Mouse (Mus musculus) CH12.LX (cell line): Measurements from ENCODE around the gene Dtx1. TPM values are rescaled to one million over a fixed set of nuclear protein-coding genes. Genes with fewer than 3 reads are reported as not detected.

Source experiments
- DNase-seq: peaks from one replicate; pipeline ENCODE4 v3.0.0-alpha.2; 2013; ENCODE audit errors: extremely low read depth
- H3K27ac ChIP-seq: 2 replicates; pipeline ENCODE4 v1.5.1; 2012; ENCODE audit warnings: low read depth, mild to moderate bottlenecking, control low read depth, moderate library complexity; ENCODE audit not compliant: insufficient read depth
- H3K27me3 ChIP-seq: replicated peaks from 2 replicates; pipeline ENCODE3; 2012; ENCODE audit warnings: inconsistent platforms
- H3K36me3 ChIP-seq, 2 experiments: replicated peaks in 1 of 2; 2 replicates each; pipeline versions ENCODE3 to v1.6.1; 2012; ENCODE audit warnings: inconsistent platforms in 1 of 2, low read length in 1 of 2, mild to moderate bottlenecking in 1 of 2, mixed read lengths in 1 of 2, moderate library complexity in 1 of 2; ENCODE audit not compliant: control insufficient read depth in 1 of 2, insufficient read depth in 1 of 2
- H3K4me1 ChIP-seq, 2 experiments: 2 replicates each; pipeline ENCODE4 v1.6.1; 2012; ENCODE audit warnings: inconsistent platforms in 1 of 2, moderate library complexity in 1 of 2; ENCODE audit not compliant: insufficient read depth in 2 of 2, control insufficient read depth in 1 of 2
- H3K4me2 ChIP-seq: 2 replicates; pipeline ENCODE4 v1.6.1; 2012; ENCODE audit warnings: low read depth, mild to moderate bottlenecking, control low read depth; ENCODE audit not compliant: poor library complexity, insufficient read depth, severe bottlenecking
- H3K4me3 ChIP-seq, 3 experiments: fragments of 150-350 bp in 1 of 3; sonication (generic) in 1 of 3; replicated peaks in 1 of 3; 2 replicates each; pipeline versions ENCODE3 to v1.5.1; 2011 to 2012; ENCODE audit warnings: low read depth in 2 of 3, low read length in 2 of 3, mild to moderate bottlenecking in 2 of 3, moderate library complexity in 2 of 3, control low read depth in 1 of 3, improper control_type of control experiment in 1 of 3, inconsistent platforms in 1 of 3, mixed read lengths in 1 of 3; ENCODE audit not compliant: poor library complexity in 1 of 3
- H3K79me2 ChIP-seq: replicated peaks from 2 replicates; pipeline ENCODE4 v1.6.1; 2012; ENCODE audit warnings: mild to moderate bottlenecking, moderate library complexity; ENCODE audit not compliant: control insufficient read depth, poor library complexity, insufficient read depth, severe bottlenecking; ENCODE audit errors: extremely low read depth
- H3K9ac ChIP-seq: 2 replicates; pipeline ENCODE4 v1.6.1; 2012; ENCODE audit warnings: low read depth, mild to moderate bottlenecking, control low read depth, moderate library complexity; ENCODE audit not compliant: insufficient read depth
- H3K9me3 ChIP-seq: replicated peaks from 2 replicates; pipeline ENCODE3; 2012; ENCODE audit warnings: low read length, inconsistent platforms, mixed read lengths
- CTCF ChIP-seq, 2 experiments: IDR thresholded peaks in 1 of 2; conservative IDR thresholded peaks in 1 of 2; 2 replicates each; pipeline ENCODE4 v1.5.1; 2011 to 2012; ENCODE audit warnings: low read depth in 2 of 2, low read length in 2 of 2, improper control_type of control experiment in 1 of 2, inconsistent platforms in 1 of 2, mild to moderate bottlenecking in 1 of 2, moderate library complexity in 1 of 2
- ETS1 ChIP-seq: conservative IDR thresholded peaks from 2 replicates; pipeline ENCODE4 v1.6.1; 2012; ENCODE audit warnings: low read depth, mild to moderate bottlenecking, inconsistent platforms, low read length, improper control_type of control experiment, moderate library complexity
- HCFC1 ChIP-seq: IDR thresholded peaks from 2 replicates; pipeline ENCODE4 v1.6.1; 2012; ENCODE audit warnings: low read depth, mild to moderate bottlenecking, inconsistent platforms, low read length, improper control_type of control experiment
- MXI1 ChIP-seq: IDR thresholded peaks from 2 replicates; pipeline ENCODE4 v1.6.1; 2011; ENCODE audit warnings: mild to moderate bottlenecking, low read depth, low read length, improper control_type of control experiment
- NELFE ChIP-seq: IDR thresholded peaks from 2 replicates; pipeline ENCODE4 v1.6.1; 2011; ENCODE audit warnings: low read depth, low read length, improper control_type of control experiment
- RAD21 ChIP-seq: IDR thresholded peaks from 2 replicates; pipeline ENCODE4 v1.6.1; 2011; ENCODE audit warnings: low read depth, mild to moderate bottlenecking, low read length, improper control_type of control experiment, moderate library complexity
- UBTF ChIP-seq: IDR thresholded peaks from 2 replicates; pipeline ENCODE4 v1.6.1; 2012; ENCODE audit warnings: low read depth, mild to moderate bottlenecking, inconsistent platforms, low read length, improper control_type of control experiment, moderate library complexity
- USF2 ChIP-seq: conservative IDR thresholded peaks from 2 replicates; pipeline ENCODE4 v1.6.1; 2011; ENCODE audit warnings: low read depth, low read length, improper control_type of control experiment
- ZKSCAN1 ChIP-seq: IDR thresholded peaks from 2 replicates; pipeline ENCODE4 v1.6.1; 2012; ENCODE audit warnings: low read depth, inconsistent platforms, low read length, improper control_type of control experiment, borderline replicate concordance
- ZNF384 ChIP-seq: IDR thresholded peaks from 2 replicates; pipeline ENCODE4 v1.6.1; 2012; ENCODE audit warnings: low read depth, low read length, improper control_type of control experiment, inconsistent platforms
- dilution Hi-C: fragments of 300-500 bp; cut with MboI; formaldehyde crosslinking; loops from 2 replicates; pipeline ENCODE4 v1.14.3; 2020; ENCODE audit warnings: low sequenced_read_pairs; ENCODE audit not compliant: extremely low pct_unique_long_range_greater_than_20kb, extremely low pct_ligation_motif_present
- in situ Hi-C: fragments of 300-500 bp; cut with MboI; formaldehyde crosslinking; loops from 3 replicates; pipeline ENCODE4 v1.14.3; 2019; ENCODE audit warnings: low sequenced_read_pairs, low pct_ligation_motif_present, low pct_unique_long_range_greater_than_20kb, mixed read lengths
- polyA plus RNA-seq: library from polyadenylated mRNA; unstranded; fragments of >175 nt; gene quantifications from 2 replicates; pipeline ENCODE4 v1.2.1, GENCODE M21; 2012; ENCODE audit warnings: low read depth; ENCODE audit not compliant: insufficient read length
- total RNA-seq, 2 experiments: library from RNA; depleted of rRNA; stranded (reverse); fragments of 300-350 nt in 1 of 2; fragments of >200 nt in 1 of 2; gene quantifications; 2 replicates each; pipeline ENCODE4 v1.2.3; 2012 to 2014

The Dtx1 gene
- total and polyA plus RNA-seq, 3 experiments, result 0.98 to 3.9 (median 2.1) TPM

- Histone ChIP-seq H3K4me3 (no peak overlapping the region), H3K9ac (no peak overlapping the region), H3K27me3 (peaks cover 43% of the 10 kb centered on the region), H3K9me3 (peaks cover 4% of the 10 kb centered on the region), H3K4me2 (no peak overlapping the region), H3K36me3 (no peaks in the 10 kb centered on the region), H3K4me1 (peaks cover 4 to 11% of the 10 kb centered on the region in 2 experiments; a peak in 3 of 4 replicates), H3K27ac (no peak overlapping the region), H3K79me2 (no peaks in the 10 kb centered on the region)
- no peak for TF ChIP-seq HCFC1
- no peak for TF ChIP-seq ZNF384
- dilution Hi-C loops (no loop called here), in situ Hi-C loops (no loop called here)
- DNase-seq, result no peak
Observed at GRCm38 (mm10) chr5:120752786-120753185, 41.1 kb upstream of the Dtx1 start.

GRCm38 (mm10) chr5:120751206-120751605, 39.5 kb upstream of the Dtx1 start:
- Histone ChIP-seq H3K9ac (no peak overlapping the region), H3K4me3 (no peak overlapping the region), H3K4me2 (no peak overlapping the region), H3K27me3 (peaks cover 44% of the 10 kb centered on the region), H3K79me2 (no peaks in the 10 kb centered on the region), H3K27ac (no peak overlapping the region), H3K9me3 (no peaks in the 10 kb centered on the region), H3K36me3 (no peaks in the 10 kb centered on the region), H3K4me1 (peaks cover 4 to 6% of the 10 kb centered on the region in 2 experiments; a peak in 3 of 4 replicates)
- dilution Hi-C loops, result no loop called here
- no peak for DNase-seq
- no peak for TF ChIP-seq NELFE
- TF ChIP-seq ZKSCAN1, result no peak
- in situ Hi-C loops, result no loop called here

DNA sequence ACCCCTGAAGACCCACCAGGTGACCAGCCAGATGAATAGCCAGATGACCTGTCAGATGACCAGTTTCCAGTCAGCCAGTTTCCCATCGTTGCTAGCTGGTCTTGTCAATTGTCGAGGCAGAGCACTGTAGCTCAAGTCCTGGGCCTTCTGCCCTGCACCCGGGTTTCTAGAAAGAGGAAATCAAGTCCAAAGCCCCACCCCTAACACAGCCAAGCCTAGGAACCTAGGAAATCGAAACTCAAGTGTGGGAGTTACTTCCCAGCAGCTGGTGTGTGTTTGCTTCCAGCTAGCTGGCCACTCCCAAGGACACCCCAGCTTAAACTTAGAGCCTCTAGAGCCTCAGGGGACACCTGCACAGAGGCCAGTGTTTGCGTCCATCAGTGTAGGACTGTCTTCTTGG, 38.0 kb upstream of the Dtx1 start, which contains the start of gene Oas2:
Oas2 (minus strand) TSS at position 166 of the 400 bp plus-strand sequence.
- Histone ChIP-seq H3K4me1 (peaks cover 4 to 6% of the 10 kb centered on the region in 2 experiments; a peak in 3 of 4 replicates), H3K36me3 (no peaks in the 10 kb centered on the region), H3K27me3 (peaks cover 44% of the 10 kb centered on the region), H3K4me3 (no peak within 1 kb of the TSS), H3K9me3 (peaks cover 4% of the 10 kb centered on the region), H3K9ac (no peak within 1 kb of the TSS), H3K79me2 (no peaks in the 10 kb centered on the region), H3K27ac (no peak within 1 kb of the TSS)
- dilution Hi-C loops (no loop called here), in situ Hi-C loops (no loop called here)
- no peak for DNase-seq
- TF ChIP-seq UBTF (no peak), ETS1 (no peak), MXI1 (no peak), USF2 (no peak), ZKSCAN1 (no peak), RAD21 (no peak), CTCF (conservative IDR thresholded peaks at IDR 0.05 in 1 of 2, IDR thresholded peaks at IDR 0.05 in 1 of 2; ENCODE audit: low read depth in 2 of 2, low read length in 2 of 2) (no peak)
- TF ChIP-seq, all 38 proteins: peak for 0
- no peak within 1 kb of the TSS for H3K4me2 ChIP-seq
